Mouse (Mus musculus): ENCODE measurements around the gene Rnf150.

DNA sequence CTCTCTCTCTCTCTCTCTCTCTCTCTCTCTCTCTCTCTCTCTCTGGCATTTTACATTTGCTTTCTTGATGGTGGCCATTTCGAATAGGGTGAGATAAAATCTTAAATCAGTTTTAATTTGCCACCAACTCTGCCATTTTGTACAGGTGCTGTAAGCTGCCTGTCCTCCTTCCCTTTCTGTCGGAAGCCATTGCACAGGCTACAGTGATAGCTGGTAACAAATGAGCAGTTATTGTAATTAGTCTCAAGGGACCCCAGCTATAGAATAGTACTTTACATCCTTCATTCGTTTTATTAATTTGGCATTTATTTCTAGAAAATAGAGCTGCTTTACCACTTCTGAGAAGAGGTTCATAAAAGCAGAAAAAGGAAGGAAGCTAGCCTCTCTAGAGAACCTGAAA lies 198.7 kb downstream of the Rnf150 start:
- TF ChIP-seq USF1 (IDR thresholded peaks at IDR 0.05; ENCODE audit: low read depth): no peak
- no peak for TF ChIP-seq TCF3 (IDR thresholded peaks at IDR 0.05; ENCODE audit: insufficient read length, low read depth)
- TF ChIP-seq POLR2A (IDR thresholded peaks at IDR 0.05; ENCODE audit: insufficient read length, low read depth): no peak
- no peak for TF ChIP-seq SRF (IDR thresholded peaks at IDR 0.05; ENCODE audit: control insufficient read depth, insufficient read length, low read depth)
- no peak for TF ChIP-seq TCF12 (IDR thresholded peaks at IDR 0.05; ENCODE audit: insufficient read depth, poor library complexity, severe bottlenecking)
- TF ChIP-seq CEBPB (IDR thresholded peaks at IDR 0.05; ENCODE audit: insufficient read depth, poor library complexity, severe bottlenecking): no peak
- TF ChIP-seq MYOD1 (IDR thresholded peaks at IDR 0.05; ENCODE audit: control insufficient read depth in 1 of 3, insufficient read length in 2 of 3, low read depth in 2 of 3): no peak
- TF ChIP-seq E2F4 (IDR thresholded peaks at IDR 0.05; ENCODE audit: insufficient read depth): no peak
- TF ChIP-seq MAX (IDR thresholded peaks at IDR 0.05; ENCODE audit: low read depth): no peak
- TF ChIP-seq POLR2AphosphoS2 (IDR thresholded peaks at IDR 0.05; ENCODE audit: insufficient read length, low read depth): no peak
- no peak for TF ChIP-seq MYOG (IDR thresholded peaks at IDR 0.05; ENCODE audit: control insufficient read depth in 1 of 3, insufficient read depth in 1 of 3, insufficient read length in 2 of 3, low read depth in 2 of 3)
- TF ChIP-seq REST (IDR thresholded peaks at IDR 0.05; ENCODE audit: insufficient read depth, insufficient read length): no peak

Data from myocyte (in vitro differentiated cells).